Mouse (Mus musculus): ENCODE measurements around the gene Hoxc5. TPM values are rescaled to one million over a fixed set of nuclear protein-coding genes. Genes with fewer than 3 reads are reported as not detected.

Hoxc5 gene
- total RNA-seq, 2 experiments from 2014 or later: not detected

DNA sequence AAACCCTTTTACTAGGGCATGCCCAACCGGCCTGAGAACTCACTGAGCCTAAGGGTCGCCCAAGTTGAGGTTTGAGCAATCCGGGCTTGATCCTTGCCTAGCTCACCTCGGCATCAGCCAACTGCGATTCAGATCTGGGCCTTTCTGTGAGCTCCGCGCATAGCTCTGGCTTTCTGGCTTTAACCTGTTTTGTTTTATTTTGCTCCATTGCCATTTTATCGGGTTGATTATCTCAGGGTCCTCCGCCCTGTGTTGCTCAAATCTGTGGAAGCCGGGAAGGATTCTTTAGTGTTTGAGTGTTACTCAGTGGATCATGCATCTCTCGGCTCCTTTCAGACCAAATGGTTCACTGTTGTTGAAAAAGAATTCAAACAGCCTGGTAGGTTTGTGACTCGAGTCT lies 91.5 kb downstream of the Hoxc5 start:
- intact Hi-C loops (cut with DNase I): no loop called here
- no peak for DNase-seq (ENCODE audit: low spot score in 2 of 2)

DNA sequence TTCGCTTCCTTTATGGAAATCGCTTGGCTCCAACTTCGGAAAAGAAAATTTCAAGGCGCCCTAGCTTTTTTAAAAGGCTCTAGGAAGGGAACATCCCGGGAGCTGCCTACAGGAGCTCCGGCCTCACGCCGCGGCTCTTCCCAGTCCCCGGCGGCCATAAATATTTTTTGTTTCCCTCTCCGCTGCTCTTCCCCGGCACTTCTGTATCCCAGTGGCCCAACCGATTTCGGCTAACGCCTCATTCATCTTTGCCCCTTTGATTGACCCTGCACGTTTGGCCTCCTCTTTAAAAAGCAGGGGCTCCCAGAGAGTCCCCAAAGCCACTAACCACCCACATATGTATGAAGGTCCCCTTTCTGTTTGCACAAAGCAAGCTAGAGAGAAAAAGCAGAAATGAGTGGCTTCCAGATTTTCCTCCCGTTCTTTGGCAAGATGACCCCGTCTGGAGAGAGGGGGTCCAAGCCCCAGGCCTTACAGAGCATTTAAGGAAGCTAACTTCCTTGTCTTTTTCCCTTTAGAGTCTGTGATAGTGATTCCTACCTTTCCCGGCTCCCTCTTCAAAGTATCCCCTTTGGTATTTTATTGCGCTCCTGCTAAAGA lies 92.2 kb downstream of the Hoxc5 start:
- intact Hi-C loops (cut with DNase I): no loop called here

DNA sequence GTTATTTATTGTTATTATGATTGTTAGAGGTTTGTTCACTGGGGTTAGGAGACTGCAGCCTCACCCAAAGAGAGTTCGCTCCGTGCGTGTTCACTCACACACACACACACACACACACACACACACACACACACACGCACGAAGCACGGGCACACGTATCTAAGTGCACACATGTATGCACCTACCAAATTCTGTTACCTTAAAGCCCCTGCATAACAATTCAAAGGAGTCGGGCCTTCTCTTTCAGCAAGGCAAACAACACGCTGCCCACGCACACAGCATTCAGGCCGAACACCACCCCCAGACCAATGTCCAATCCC lies 92.7 kb downstream of the Hoxc5 start:
- no peak for DNase-seq (ENCODE audit: low spot score in 2 of 2)
- intact Hi-C loops (cut with DNase I): loop anchor here (5.0 kb wide), 1 partner anchor 33 kb away; no protein-coding TSS in a partner anchor

More for the DNA sequence above, 92.2 kb downstream of the Hoxc5 start:
- no peak for DNase-seq (ENCODE audit: low spot score in 2 of 2)

DNA sequence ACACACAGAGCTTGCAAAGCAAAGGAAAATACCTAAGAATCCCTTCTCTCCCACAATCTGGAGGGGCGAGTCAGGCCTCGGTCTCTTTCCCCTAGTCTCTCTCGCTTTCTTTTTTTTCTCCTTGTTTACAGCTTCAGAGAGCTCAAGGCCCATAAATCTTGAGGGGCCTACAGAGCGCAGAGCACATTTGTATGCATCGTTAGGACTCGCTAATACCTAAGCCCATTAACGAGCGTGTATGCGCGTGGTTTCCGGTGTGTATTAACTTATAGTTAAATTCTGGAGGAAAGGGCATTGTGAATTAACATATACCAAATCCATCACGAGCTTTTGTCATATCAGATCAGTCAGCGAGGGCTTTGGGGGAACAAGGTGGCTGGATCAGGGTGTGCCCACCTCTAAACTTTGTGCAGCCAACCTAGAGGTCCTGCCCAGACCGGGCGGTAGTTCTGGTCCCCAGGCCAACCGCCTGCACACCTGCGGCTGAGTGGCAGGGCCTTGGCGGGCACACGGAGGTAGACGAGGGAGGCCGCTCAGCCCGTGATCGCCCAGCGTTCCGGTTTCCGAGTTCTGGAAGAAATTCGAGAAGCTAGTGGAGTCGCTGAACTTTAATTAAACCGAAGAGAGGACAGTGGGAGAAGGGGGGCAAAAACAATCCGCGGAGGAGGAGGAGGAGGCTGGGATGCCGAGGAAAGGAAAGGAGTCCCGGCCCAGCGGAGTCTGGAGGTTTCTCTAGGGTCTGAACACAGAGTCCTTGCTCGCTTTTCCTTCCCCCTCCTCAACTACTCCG lies 93.3 kb downstream of the Hoxc5 start:
- no peak for DNase-seq (ENCODE audit: low spot score in 2 of 2)

DNA sequence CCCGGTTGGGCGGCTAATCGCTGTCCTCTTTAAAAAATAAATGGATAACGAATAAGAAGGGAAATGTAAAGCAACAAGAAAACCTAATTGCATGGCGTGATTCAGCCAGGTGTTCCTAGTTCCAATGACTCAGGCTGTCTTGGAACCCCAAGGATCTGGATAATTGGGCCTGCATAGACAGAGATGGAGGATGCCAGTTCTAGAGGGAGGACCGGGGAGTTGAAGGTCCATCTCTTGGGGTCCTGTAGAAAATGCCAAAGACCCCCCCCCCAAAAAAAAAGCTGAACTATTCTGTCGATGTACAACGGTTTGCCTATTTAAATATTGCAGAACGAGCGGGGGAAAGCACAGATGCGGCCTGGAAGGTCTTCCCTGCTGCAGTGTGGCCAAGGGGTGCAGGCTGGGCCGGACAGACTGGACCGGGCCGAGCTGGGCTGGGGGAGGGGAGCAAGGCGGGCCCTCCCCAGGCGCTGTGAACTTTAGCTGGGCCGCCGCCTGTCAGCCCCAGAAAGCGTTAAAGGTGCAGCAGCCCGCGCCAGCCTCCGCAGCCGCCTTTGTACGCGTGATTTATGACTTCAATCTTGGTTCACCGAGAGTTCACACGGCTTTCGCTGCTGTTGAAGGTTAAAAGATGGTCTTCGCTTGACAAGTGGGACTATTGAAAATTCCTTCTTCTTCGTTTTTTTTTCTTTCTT lies 94.0 kb downstream of the Hoxc5 start:
- intact Hi-C loops (cut with DNase I): loop anchor here (5.0 kb wide), 1 partner anchor 34 kb away; no protein-coding TSS in a partner anchor
- no peak for DNase-seq (ENCODE audit: low spot score in 2 of 2)

More for the DNA sequence above, 93.3 kb downstream of the Hoxc5 start:
- intact Hi-C loops (cut with DNase I): loop anchor here (5.0 kb wide), 1 partner anchor 33 kb away; no protein-coding TSS in a partner anchor

DNA sequence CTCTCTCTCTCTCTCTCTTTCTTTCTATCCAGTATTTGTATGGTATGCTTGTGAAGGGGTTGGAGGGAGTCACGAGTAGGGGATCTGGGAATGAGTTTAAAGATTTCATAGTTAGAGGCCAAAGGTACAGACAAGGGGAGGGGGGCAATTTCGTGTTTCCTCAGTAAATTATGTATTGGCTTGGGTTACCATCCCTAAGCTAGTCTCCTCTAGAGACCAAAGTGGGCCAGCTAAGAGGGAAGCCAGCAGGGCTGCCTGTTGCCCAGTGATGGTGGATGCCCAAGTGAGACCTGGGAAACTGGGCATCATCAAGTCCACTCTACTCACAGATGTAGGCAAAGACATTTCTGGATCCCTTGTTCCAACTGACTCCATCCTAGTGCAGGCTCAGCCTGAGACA lies 94.7 kb downstream of the Hoxc5 start:
- intact Hi-C loops (cut with DNase I): loop anchor here (5.0 kb wide), 1 partner anchor 35 kb away; no protein-coding TSS in a partner anchor
- no peak for DNase-seq (ENCODE audit: low spot score in 2 of 2)

DNA sequence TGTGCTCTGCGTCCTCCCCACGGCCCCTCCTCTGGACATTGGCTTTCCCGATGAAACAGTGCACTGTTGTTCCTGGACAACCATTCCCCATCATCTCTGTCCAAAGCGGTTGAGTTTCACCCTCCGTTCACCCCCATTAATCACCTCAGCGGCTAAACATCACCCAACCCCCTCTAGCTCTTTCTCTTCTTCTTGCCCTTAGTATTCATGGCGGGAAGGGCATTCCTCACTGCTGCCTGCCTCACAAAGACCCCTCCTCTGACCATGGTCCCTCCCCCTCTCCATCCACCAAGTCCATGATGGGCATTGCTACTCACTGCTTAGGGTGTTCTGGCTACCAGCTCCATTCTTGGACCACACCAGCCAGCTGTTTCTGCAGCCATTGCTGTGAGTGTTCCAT lies 98.4 kb downstream of the Hoxc5 start:
- no peak for DNase-seq (ENCODE audit: low spot score in 2 of 2)
- intact Hi-C loops (cut with DNase I): no loop called here

Small RNA genes lying within 50 kb of the gene (microRNA-seq; reads per million reads assigned to microRNA genes)
- gene Mir196a-2 (0 to 0.34 reads per million in 2 experiments), gene Mir615 (0.79 to 1.3 reads per million in 2 experiments)

Other genes starting within 250 kb of the Hoxc5 start
- gene Calcoco1, start 245.3 kb upstream of the Hoxc5 start, total RNA-seq (2021): 10 to 100 TPM; 56.9 to 58.4 TPM
- not detected for gene Hoxc13, start 46.3 kb upstream of the Hoxc5 start, total RNA-seq (2021)
- not detected for gene Hoxc12, start 30.7 kb upstream of the Hoxc5 start, total RNA-seq (2021)
- not detected for gene Hoxc11, start 13.0 kb upstream of the Hoxc5 start, total RNA-seq (2021)
- not detected for gene Hoxc10, start 647 bp upstream of the Hoxc5 start, total RNA-seq (2021)
- not detected for gene Hoxc9, start 9.0 kb downstream of the Hoxc5 start, total RNA-seq (2021)
- gene Hoxc8, start 23.2 kb downstream of the Hoxc5 start, total RNA-seq (2021): not detected
- not detected for gene Hoxc6, start 30.8 kb downstream of the Hoxc5 start, total RNA-seq (2021)
- gene Hoxc4, start 51.5 kb downstream of the Hoxc5 start, total RNA-seq (2021): not detected
- 10 to 100 TPM; 16.2 to 17.4 TPM for gene Smug1, start 199.6 kb downstream of the Hoxc5 start, total RNA-seq (2021)

Measured in left cerebral cortex, postnatal 14 days (tissue).